Mouse (Mus musculus) liver, embryonic 12.5 days (tissue): ENCODE results near the gene Fam13a. TPM values are rescaled to one million over a fixed set of nuclear protein-coding genes. Genes with fewer than 3 reads are reported as not detected.

Experiments used
- ATAC-seq: fragments of 200-750 bp; cut with Nextera tagmentation; 2 replicates; pipeline ENCODE4 v1.8.0; 2017; ENCODE audit warnings: moderate number of reproducible peaks, mild to moderate bottlenecking, moderate library complexity
- H3K27ac ChIP-seq: fragments of 300-500 bp; sonication (generic); 2 replicates; pipeline ENCODE4 v1.5.1; 2016; ENCODE audit warnings: mild to moderate bottlenecking
- H3K27me3 ChIP-seq: fragments of 300-500 bp; sonication (generic); replicated peaks from 2 replicates; pipeline ENCODE4 v1.6.1; 2016; ENCODE audit warnings: mild to moderate bottlenecking, moderate library complexity
- H3K36me3 ChIP-seq: fragments of 300-500 bp; sonication (generic); 2 replicates; pipeline ENCODE4 v1.6.1; 2016; ENCODE audit warnings: mild to moderate bottlenecking, moderate library complexity
- H3K4me1 ChIP-seq: fragments of 300-500 bp; sonication (generic); 2 replicates; pipeline ENCODE4 v1.6.1; 2016
- H3K4me2 ChIP-seq: fragments of 300-500 bp; sonication (generic); 2 replicates; pipeline ENCODE4 v1.6.1; 2016; ENCODE audit warnings: mild to moderate bottlenecking, moderate library complexity
- H3K4me3 ChIP-seq: fragments of 300-500 bp; sonication (generic); 2 replicates; pipeline ENCODE4 v1.5.1; 2016; ENCODE audit warnings: mild to moderate bottlenecking, moderate library complexity
- H3K9ac ChIP-seq: fragments of 300-500 bp; sonication (generic); 2 replicates; pipeline ENCODE4 v1.6.1; 2016; ENCODE audit warnings: mild to moderate bottlenecking, moderate library complexity
- H3K9me3 ChIP-seq: fragments of 300-500 bp; sonication (generic); replicated peaks from 2 replicates; pipeline ENCODE4 v1.6.1; 2016; ENCODE audit warnings: mild to moderate bottlenecking, moderate library complexity
- WGBS: fragments of 180-500 bp; shearing (Covaris S2); methylation state at CpG from one replicate; pipeline ENCODE4 v1.1.7; 2016; ENCODE audit not compliant: insufficient replicate concordance; 5-methylcytosine and 5-hydroxymethylcytosine counted together
- polyA plus RNA-seq: library from polyadenylated mRNA; unstranded; fragments of >200 nt; fragmentation: Nextera tagmentation; extraction: Ambion mirVana; gene quantifications from 2 replicates; pipeline ENCODE4 v1.2.1, GENCODE M21; 2016

Gene Fam13a
- polyA plus RNA-seq, 1 experiment from 2014 or later = 0.54 TPM

DNA sequence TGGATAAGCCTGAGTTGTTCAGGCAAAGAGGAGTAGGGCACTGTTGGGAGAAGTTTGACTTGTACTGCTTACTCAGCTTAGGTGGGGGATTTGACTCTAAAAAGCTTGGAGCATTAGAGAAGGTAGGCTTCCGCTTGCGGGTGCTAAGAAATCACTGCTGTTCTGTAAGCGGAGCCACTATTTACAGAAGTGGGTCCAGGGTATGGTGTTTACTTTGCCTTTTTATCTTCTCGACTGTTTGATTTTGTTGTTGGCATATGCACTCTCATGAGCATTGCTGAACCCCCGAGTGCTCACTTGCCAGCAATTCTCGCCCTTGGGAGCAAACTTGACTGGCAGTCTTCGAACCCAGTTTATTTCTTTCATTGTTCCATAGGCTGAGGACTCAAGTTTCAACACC lies 123.8 kb downstream of the Fam13a start:
- no peaks in the 10 kb centered on the region for H3K27me3 ChIP-seq
- no peak overlapping the region for H3K27ac ChIP-seq
- no peak overlapping the region for H3K4me2 ChIP-seq
- H3K4me3 ChIP-seq = no peak overlapping the region
- H3K36me3 ChIP-seq = no peaks in the 10 kb centered on the region
- ATAC-seq = no peak
- WGBS = 80% methylated on average over 7 of the region's 7 CpGs
- H3K9me3 ChIP-seq = no peaks in the 10 kb centered on the region
- H3K4me1 ChIP-seq = no peaks in the 10 kb centered on the region
- H3K9ac ChIP-seq = no peak overlapping the region

DNA sequence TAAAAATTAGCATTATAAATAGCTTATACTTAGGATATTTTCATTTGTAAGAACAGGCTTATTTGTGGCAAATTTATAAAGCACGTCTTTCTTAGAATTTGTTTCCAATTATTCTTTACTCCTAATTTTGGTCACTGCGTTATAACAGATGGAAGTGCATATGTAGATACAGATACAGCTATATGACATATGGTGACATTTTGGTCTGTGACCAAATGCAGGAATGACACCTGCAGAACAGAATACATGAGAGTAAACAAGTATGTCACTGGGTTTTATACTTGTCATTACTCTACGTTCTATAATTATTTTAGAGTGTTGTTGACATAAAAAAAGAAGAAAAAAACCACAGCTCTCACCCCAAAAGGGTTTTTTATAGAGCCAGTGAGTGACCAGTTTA lies 125.3 kb downstream of the Fam13a start:
- H3K27me3 ChIP-seq = no peaks in the 10 kb centered on the region

DNA sequence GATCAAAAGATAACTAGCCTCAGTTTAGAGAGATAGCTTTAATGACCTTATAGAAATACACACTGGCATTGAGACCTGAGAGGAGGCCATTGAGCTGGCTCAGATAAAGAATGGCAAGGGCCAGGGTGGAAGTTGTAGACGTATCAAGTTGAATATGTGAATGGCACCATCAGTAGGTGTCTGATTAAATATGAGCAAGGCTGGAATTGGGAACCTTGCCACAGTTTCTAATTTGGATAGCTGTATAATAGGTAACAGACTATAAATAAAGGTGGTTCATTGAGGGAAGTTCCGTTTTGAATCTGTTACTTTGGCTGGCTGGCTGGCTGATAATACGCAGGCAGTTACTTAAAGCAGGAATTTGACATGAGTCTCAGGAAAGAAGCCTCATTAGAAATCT lies 127.7 kb downstream of the Fam13a start:
- H3K9ac ChIP-seq = no peak overlapping the region
- H3K9me3 ChIP-seq = no peaks in the 10 kb centered on the region
- WGBS = 70% methylated on average over 3 of the region's 3 CpGs
- no peaks in the 10 kb centered on the region for H3K27me3 ChIP-seq
- H3K4me2 ChIP-seq = no peak overlapping the region
- H3K36me3 ChIP-seq = no peaks in the 10 kb centered on the region
- no peak for ATAC-seq
- H3K4me3 ChIP-seq = no peak overlapping the region
- no peak overlapping the region for H3K27ac ChIP-seq
- peaks cover 8% of the 10 kb centered on the region; the same call in 1 of the 2 replicates for H3K4me1 ChIP-seq

More for the DNA sequence above, 125.3 kb downstream of the Fam13a start:
- Histone ChIP-seq H3K27ac (no peak overlapping the region), H3K4me3 (no peak overlapping the region), H3K9me3 (no peaks in the 10 kb centered on the region), H3K36me3 (no peaks in the 10 kb centered on the region), H3K9ac (no peak overlapping the region), H3K4me1 (no peaks in the 10 kb centered on the region), H3K4me2 (no peak overlapping the region)
- ATAC-seq = no peak
- WGBS = 76% methylated on average over 3 of the region's 3 CpGs

DNA sequence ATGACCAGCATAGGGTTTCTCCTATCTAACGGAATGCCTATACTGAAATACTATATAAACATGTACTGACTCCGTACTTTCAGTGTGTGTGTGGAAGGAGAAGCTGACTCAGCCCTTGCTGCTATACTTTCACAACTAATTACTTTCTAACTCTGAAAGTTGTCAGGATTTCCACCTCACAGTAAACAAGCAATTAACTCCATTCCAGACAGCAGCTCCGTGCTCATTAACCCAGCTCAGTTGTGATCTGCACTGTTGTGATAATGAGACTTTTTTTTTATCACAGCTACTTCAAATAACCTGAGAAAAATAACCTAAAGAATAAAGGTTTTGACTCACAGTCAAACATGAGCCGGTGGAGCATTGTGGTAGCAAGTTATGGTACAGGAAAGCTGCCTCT lies 129.4 kb downstream of the Fam13a start:
- 71% methylated on average over 4 of the region's 4 CpGs for WGBS
- Histone ChIP-seq H3K4me2 (no peak overlapping the region), H3K36me3 (no peaks in the 10 kb centered on the region), H3K9me3 (no peaks in the 10 kb centered on the region), H3K27me3 (no peaks in the 10 kb centered on the region), H3K9ac (no peak overlapping the region), H3K4me1 (peaks cover 8% of the 10 kb centered on the region; the same call in 1 of the 2 replicates), H3K27ac (no peak overlapping the region), H3K4me3 (no peak overlapping the region)
- ATAC-seq = no peak

DNA sequence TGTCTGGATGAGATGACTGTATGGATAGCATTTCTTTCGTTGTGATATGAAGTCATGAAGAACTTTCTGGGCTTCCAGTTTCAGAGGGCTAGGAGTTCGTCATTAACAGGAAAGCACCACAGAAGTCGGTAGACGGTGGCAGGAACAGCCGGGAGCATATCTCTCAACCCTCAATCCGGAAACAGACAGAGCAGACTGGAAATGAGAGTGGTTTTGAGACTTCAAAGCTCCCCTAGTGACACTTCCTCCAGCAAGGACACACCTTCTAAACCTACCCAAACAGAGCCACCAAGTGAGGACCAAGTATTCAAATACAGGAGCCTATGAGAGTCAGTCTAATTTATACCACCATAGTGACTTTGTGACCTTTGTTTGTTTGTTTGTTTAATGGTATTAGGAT lies 131.0 kb downstream of the Fam13a start:
- ATAC-seq = no peak
- Histone ChIP-seq H3K36me3 (no peaks in the 10 kb centered on the region), H3K9me3 (no peaks in the 10 kb centered on the region), H3K9ac (no peak overlapping the region), H3K4me3 (no peak overlapping the region), H3K4me2 (no peak overlapping the region), H3K27ac (no peak overlapping the region), H3K27me3 (no peaks in the 10 kb centered on the region), H3K4me1 (peaks cover 8% of the 10 kb centered on the region; the same call in 1 of the 2 replicates)
- WGBS = 40% methylated on average over 6 of the region's 6 CpGs

DNA sequence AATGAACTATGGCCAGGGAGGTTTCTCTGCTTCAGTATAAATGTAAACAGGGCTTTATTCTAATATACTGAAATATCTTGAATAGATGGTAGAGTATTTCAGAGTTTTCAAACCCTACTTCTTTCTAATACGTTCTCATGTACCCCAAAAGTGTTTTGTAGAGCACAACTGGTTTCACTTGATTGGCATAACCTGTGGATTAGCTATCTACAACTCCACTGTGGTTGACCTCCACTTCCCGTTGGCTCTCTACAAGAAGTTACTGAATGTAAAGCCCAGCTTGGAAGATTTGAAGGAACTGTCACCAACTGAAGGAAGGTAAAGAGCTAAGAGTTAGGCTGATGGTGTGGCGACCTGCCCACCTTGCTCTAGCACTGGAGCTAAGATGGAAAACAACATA lies 134.4 kb downstream of the Fam13a start:
- H3K4me3 ChIP-seq = no peak overlapping the region
- H3K9me3 ChIP-seq = no peaks in the 10 kb centered on the region
- H3K36me3 ChIP-seq = no peaks in the 10 kb centered on the region
- H3K27me3 ChIP-seq = no peaks in the 10 kb centered on the region
- H3K27ac ChIP-seq = no peak overlapping the region
- ATAC-seq = no peak
- H3K4me1 ChIP-seq = peaks cover 8% of the 10 kb centered on the region; the same call in 1 of the 2 replicates
- no peak overlapping the region for H3K9ac ChIP-seq
- no peak overlapping the region for H3K4me2 ChIP-seq
- 34% methylated on average over 3 of the region's 3 CpGs for WGBS

DNA sequence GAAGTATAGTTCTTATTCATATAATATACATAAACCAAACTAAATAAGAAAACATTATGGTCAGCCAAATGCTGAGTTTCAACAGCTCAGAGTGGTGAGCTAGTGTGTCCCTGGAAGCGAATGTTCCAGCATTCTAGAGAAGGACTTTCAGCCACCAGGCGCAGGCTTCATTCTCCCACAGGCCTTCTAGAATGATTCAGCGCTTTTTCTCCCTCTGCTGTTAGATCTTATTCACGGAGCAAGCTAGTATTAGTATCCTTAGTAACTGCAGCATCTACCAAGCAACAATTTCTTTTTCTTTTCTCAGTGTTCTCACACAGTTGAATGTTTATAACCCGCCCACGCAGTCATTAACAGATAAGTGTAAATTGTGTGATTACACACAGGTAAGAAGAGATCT lies 142.1 kb downstream of the Fam13a start:
- Histone ChIP-seq H3K9me3 (no peaks in the 10 kb centered on the region), H3K4me3 (no peak overlapping the region), H3K36me3 (no peaks in the 10 kb centered on the region), H3K4me2 (no peak overlapping the region), H3K27ac (no peak overlapping the region), H3K27me3 (no peaks in the 10 kb centered on the region), H3K9ac (no peak overlapping the region), H3K4me1 (0 out of 2 replicates have a peak, but pooled peaks cover 6% of the 10 kb centered on the region)
- no peak for ATAC-seq
- 53% methylated on average over 6 of the region's 6 CpGs for WGBS

Other genes with a start within 250 kb of the Fam13a start
- 2.6 and 3.0 TPM in 2 replicates for gene Herc3, start 193.1 kb downstream of the Fam13a start, polyA plus RNA-seq
- 0.31 and 0.38 TPM in 2 replicates for gene Nap1l5, start 117.5 kb downstream of the Fam13a start, polyA plus RNA-seq
- 3.7 and 4.4 TPM in 2 replicates for gene Tigd2, start 184.3 kb upstream of the Fam13a start, polyA plus RNA-seq